Mouse (Mus musculus) ovary, postnatal 14 days (tissue): ENCODE measurements around the gene Pknox2.

Experiments
- DNase-seq: peaks from one replicate; pipeline ENCODE4 v3.0.0; 2022; ENCODE audit warnings: low spot score

Pknox2 gene

GRCm38 (mm10) chr9:37140464-37141181 is 6.6 kb downstream of the Pknox2 start:
- no peak for DNase-seq

- DNase-seq = peak; percentile 39
These were observed 7.7 kb downstream of the Pknox2 start for GRCm38 (mm10) chr9:37139514-37139913.

DNA sequence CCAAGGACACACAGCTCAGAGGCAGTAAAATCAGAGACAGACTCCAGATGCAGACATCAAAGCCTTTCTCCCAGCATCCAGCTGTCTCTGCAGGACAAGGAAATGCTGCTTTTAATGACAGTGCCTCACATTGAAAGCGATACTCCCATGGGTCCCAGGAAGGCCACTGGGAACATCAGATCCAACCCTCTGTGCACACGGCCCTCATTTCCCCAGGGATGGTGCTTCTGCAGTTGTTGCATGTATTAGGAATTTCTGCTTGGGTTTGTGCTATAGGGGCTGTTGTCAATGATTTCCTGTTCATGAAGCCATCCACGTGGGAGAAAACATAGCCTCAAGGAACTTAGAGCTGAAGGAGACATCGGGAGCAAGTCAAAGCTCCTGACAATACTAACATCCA is 8.3 kb downstream of the Pknox2 start:
- no peak for DNase-seq

- no peak for DNase-seq
These were observed 10.9 kb downstream of the Pknox2 start for GRCm38 (mm10) chr9:37136340-37136739.

- DNase-seq = no peak
These were observed 13.7 kb downstream of the Pknox2 start for GRCm38 (mm10) chr9:37133495-37133894.

GRCm38 (mm10) chr9:37129046-37129445 is 18.2 kb downstream of the Pknox2 start:
- no peak for DNase-seq

DNA sequence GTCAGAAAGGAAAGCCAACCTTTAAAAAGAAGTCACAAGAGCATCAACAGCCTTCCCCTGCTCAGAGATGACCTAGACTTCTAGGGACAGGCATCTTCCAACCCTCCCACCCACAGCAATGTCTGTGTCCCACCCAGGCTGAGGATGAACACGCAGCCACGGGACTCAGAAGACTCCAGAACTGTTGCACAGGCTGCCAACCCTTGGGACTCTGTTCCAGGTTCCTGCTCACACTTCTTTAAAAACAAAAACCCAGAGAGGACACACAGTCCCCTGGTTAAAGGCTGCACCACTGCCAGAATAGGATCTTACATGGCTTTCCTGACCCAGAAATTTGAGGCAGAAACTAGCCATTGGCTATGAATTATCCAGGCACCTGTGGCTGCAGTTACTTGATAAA is 21.0 kb downstream of the Pknox2 start:
- DNase-seq = no peak

DNA sequence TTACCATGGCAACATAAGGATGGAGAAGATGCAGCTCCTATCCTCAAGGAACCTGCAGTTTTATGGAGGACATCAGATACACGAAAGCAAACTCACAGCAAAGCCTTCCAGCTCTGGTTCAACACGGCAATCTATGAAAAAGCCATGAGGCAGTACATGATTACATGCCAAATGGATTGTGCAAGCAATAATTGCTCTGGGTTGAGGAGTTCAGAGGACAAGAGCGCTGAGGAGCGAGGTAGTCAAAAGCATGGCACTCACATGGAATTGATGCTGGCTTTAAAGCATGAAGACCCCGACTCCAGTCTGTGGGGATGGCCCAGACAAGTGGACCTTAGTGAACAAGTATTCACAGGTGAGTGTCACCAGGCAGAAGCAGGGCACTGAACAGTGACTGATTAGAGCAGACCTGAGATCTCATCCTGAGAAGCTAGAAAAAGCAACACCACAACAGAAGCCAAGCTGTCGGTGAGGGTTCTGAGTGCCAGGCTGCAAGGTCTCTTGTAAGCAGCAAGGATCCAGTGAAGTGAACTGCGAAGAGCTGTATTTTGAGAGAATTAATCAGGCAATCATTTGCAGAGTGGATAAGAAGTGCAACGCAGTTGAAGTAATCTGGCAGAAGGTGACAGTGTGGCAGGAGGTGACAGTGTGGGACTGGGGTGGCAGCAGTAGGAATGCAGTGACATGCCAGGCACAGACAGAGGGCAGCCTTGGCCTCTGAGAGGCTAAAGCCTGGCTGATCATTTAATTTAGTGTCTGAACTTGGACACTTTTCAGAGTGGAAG is 22.3 kb downstream of the Pknox2 start:
- DNase-seq = no peak

- DNase-seq = no peak
These were observed 23.8 kb downstream of the Pknox2 start for GRCm38 (mm10) chr9:37123384-37123783.

- DNase-seq = no peak
These were observed 24.2 kb downstream of the Pknox2 start for GRCm38 (mm10) chr9:37122971-37123370.

DNA sequence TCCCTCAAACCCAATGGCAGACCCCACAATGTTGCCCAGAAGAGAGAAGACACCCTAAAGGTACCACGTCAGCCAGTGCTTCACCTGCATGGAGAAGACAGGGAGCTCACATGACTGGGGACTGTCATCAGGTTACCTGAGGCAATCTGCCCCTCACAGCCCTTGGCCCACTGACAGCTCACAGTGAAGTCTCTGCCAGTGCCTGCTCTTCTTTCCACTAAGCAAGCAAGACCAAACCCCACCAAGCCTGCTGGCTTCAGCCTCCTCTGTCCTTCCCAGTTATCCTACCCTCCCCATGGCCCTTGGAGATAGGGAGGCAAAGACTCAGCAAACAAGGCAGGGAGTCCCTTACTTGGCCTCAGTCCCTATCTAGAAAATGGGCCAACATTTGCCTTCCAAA is 24.8 kb downstream of the Pknox2 start:
- no peak for DNase-seq

GRCm38 (mm10) chr9:37121761-37122331 is 25.4 kb downstream of the Pknox2 start:
- DNase-seq = no peak

GRCm38 (mm10) chr9:37120801-37121200 is 26.4 kb downstream of the Pknox2 start:
- no peak for DNase-seq

DNA sequence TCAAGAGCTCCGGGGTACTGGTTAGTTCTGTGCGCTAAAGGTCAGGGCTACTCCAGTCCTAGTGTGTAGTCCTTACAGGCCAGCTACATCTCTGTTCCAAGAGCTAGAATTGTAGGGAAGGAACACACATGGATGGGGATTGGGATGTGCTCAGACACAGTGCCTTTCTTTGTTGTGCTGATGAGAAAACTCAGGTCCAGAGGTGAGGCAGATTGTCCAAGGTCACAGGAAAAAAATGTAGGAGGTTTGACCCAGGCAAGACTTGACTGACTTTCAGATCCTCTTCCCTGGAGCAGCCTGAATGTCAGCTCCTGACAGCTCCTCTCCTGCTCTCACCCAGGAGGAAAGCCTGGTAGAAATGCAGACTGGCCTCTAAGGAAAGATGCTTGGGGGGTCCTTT is 29.7 kb downstream of the Pknox2 start:
- no peak for DNase-seq

DNA sequence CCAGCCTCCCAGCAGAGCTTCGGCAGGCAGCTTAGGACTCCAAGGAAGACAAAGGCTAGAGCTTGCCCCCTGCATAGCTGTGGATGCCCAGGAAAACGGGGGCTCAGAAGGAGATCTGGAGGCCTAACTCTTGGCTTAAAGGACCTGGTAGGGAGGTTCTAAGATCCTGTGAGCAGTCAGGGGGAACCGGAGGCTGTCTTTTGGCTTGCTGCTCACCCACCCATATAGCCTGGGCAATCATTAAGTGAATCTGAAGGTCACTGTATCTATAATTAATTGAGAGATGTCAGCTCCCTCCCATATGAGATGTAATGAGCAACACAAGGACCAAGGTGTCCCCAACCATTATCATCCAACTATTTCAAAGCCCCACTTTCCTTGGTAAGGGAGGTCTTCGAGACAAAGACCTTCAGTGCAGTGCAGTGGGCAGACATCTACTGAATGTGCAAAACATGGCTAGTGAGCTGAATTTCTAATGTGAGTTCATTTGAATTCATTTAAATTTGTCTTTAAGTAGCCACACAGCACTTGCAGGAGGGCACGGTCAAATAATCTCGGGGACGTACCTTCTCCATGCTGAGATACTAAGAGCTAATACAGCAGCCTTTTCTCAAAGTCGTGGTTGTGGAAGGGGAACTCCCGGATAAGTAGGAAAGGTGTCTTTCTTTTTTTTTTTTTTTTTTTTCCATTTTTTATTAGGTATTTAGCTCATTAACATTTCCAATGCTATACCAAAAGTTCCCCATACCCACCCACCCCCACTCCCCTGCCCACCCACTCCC is 30.4 kb downstream of the Pknox2 start:
- DNase-seq = no peak

- DNase-seq = no peak
These were observed 31.4 kb downstream of the Pknox2 start for GRCm38 (mm10) chr9:37115820-37116219.

DNA sequence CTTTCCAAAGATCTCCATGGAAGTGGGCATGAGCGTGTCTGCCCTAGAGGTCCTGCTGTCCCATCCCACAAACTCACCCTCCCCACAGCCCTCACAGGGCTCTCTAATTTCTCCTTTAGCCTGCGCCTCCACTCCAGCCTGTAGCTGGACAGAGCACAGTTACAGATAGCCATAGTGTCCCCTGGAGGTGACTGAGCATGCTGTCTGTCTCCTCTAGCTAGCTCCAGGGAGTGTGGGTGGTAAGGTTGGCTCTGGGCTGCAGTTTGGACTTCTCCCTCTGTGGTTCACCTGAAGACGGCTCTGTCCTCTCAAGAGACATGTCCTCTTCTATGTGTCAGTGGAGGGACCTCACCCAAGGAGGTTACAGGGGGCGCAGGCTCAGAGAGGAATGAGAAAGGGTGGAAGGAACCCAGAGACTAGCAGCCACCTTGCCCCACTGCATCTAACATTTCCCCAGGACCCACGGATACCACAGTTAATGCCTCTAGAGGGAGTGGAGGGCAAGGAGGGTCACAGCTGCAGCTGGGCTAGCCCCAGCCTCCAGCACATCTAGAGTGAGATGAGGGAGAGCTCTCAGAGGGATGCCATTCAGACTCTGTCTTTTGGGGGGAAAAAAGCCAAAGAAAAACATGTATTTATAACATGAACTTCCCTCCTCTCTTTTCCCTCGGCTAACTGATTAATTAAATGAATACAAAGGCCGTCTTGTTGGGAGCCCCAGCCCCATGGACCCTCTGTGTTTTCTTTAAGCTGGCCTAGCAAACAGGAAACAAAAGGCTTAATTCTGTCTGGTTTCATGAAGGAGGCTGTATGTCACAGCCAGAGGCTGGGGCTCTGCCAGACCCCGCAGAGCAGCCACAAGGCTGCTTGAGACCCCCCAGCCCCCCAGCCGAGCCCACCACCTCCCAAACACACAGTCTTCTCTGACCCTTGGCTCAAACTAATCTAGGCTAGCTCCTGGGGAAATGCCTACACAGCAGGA is 32.6 kb downstream of the Pknox2 start:
- no peak for DNase-seq

DNA sequence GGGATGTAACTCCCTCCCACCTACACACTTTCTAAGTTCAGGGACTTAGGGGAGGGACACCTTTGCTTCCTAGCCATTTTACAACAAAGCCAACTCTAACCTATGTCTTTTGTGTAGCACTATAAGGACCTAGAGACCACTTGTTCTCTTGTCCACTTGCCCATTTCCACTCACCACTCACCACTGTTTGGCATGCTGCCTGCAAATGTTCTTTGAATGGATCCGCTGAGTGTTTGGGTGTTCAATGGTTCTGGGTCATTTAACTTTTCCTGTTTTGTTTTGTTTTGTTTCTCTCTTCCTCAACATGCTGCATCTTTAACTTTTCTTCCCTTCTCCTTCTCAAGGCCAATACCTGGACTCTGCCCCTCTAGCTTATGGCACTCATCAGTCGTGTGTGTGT is 39.7 kb downstream of the Pknox2 start:
- no peak for DNase-seq

DNA sequence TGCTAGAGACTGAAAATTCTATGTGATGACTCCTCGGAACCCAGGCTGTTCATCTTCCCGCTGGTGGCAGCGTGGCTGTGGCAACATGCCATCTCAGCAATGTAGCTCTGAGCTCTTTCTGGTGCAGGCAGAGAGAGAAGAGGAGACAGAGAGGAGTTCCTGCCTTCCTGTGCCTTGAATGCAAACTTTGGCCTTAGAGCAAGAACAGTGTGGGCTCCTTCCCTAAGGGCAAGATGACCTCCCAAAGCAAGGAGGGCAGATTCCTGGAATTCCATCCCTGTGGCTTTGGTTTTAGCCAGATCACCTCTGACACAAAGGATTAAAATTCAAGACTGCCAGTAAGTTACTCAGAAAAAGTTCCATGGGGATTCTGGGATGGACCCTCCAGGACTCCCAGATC is 40.4 kb downstream of the Pknox2 start:
- DNase-seq = no peak

GRCm38 (mm10) chr9:37104249-37104648 is 43.0 kb downstream of the Pknox2 start:
- DNase-seq = no peak

DNA sequence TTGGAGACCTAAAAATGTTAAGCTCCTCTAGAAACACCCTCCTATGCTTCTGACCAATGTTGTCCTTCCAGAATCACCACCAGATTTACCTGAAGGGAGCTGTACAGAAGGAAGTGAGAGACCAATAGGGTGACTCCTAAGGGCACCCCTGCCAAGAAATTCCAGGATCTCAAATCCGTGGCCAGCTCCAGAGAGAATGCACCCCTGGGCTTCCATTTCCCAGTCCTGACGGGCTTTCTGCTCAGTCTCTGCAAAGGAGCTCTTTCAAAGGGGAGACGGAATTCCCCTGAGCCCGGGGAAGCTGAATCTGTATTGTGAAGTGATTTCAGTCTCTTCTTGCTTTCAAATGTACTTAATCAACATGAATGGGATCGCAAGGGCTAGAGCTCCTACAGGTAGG is 43.4 kb downstream of the Pknox2 start:
- DNase-seq = no peak
